Mouse (Mus musculus) bone marrow macrophage, adult 2 months (primary cell): ENCODE measurements around the gene Ak9.

Experiments used
- CTCF ChIP-seq: IDR thresholded peaks from 2 replicates; pipeline ENCODE4 v1.5.1; 2012; ENCODE audit warnings: low read depth, mild to moderate bottlenecking, low read length, moderate library complexity
- POLR2A ChIP-seq: IDR thresholded peaks from 2 replicates; pipeline ENCODE4 v1.6.1; 2012; ENCODE audit warnings: mild to moderate bottlenecking, low read depth, low read length, borderline replicate concordance

- TF ChIP-seq CTCF (no peak), POLR2A (no peak)
Observed at GRCm38 (mm10) chr10:41460501-41460900, 156.7 kb downstream of the Ak9 start.
